14 mouse cellular contexts compared by ENCODE assay signal in genomic region chr14:15096865-15097264, GRCm38 (mm10).
"Had no signal": no experiment of that assay in that cellular context is flagged by ENCODE, and none has a peak within 500 bp of the region (broad histone marks: within the 10 kb centered on the region; RNA-seq: fewer than 3 reads in every experiment).

No protein-coding gene starts in this region.

- H3K27ac ChIP-seq: kidney, postnatal 0 days; limb, embryonic 13.5 days; liver, embryonic 14.5 days; neural tube, embryonic 15.5 days; stomach, postnatal 0 days had no signal

- ATAC-seq: midbrain, embryonic 16.5 days had no signal

- H3K4me2 ChIP-seq: limb, embryonic 13.5 days; midbrain, embryonic 11.5 days; neural tube, embryonic 15.5 days had no signal

- H3K36me3 ChIP-seq: limb, embryonic 13.5 days; neural tube, embryonic 15.5 days had no signal

- DNase-seq: kidney, adult 11 months; kidney, adult 9 months; kidney, postnatal 36 days; layer of hippocampus, adult 9-11 months; lung, adult 18-20 months; right cerebral cortex, adult 18-20 months; right cerebral cortex, postnatal 25 days had no signal

- H3K4me1 ChIP-seq: limb, embryonic 13.5 days; neural tube, embryonic 15.5 days had no signal

- H3K4me3 ChIP-seq: limb, embryonic 13.5 days; neural tube, embryonic 15.5 days had no signal

- H3K9ac ChIP-seq: limb, embryonic 13.5 days; liver, embryonic 14.5 days; neural tube, embryonic 15.5 days had no signal

- H3K27me3 ChIP-seq: limb, embryonic 13.5 days; neural tube, embryonic 15.5 days had no signal

- H3K9me3 ChIP-seq: limb, embryonic 13.5 days; neural tube, embryonic 15.5 days had no signal
